Mouse (Mus musculus): Measurements from ENCODE around the gene Cramp1l. TPM values are rescaled to one million over a fixed set of nuclear protein-coding genes. Genes with fewer than 3 reads are reported as not detected.

Gene Cramp1l
- polyA plus RNA-seq, 1 experiment from 2014 or later: 6.8 TPM

- Histone ChIP-seq H3K27ac (replicated peaks) (peak overlapping the region; percentile 98), H3K36me3 (peaks cover 45% of the 10 kb centered on the region), H3K27me3 (ENCODE audit: low read depth, poor library complexity, severe bottlenecking) (no peaks in the 10 kb centered on the region), H3K9me3 (replicated peaks) (no peaks in the 10 kb centered on the region), H3K4me3 (peak overlapping the region; percentile 99), H3K4me1 (peaks cover 27% of the 10 kb centered on the region)
- WGBS: under 1% methylated on average over 39 of the region's 39 CpGs
- DNase-seq (ENCODE audit: low spot score): peak; percentile 55
These were observed 582 bp downstream of the Cramp1l start for GRCm38 (mm10) chr17:25014841-25015570.

- WGBS: under 1% methylated on average over 78 of the region's 81 CpGs
- Histone ChIP-seq H3K27ac (replicated peaks) (peak overlapping the region; percentile 98), H3K9me3 (replicated peaks) (no peaks in the 10 kb centered on the region), H3K27me3 (ENCODE audit: low read depth, poor library complexity, severe bottlenecking) (no peaks in the 10 kb centered on the region), H3K36me3 (peaks cover 45% of the 10 kb centered on the region), H3K4me3 (peak overlapping the region; percentile 99), H3K4me1 (peaks cover 27% of the 10 kb centered on the region)
- DNase-seq (ENCODE audit: low spot score): peak; percentile 61
These were observed 1.7 kb downstream of the Cramp1l start for GRCm38 (mm10) chr17:25013606-25014501.

- Histone ChIP-seq H3K27me3 (ENCODE audit: low read depth, poor library complexity, severe bottlenecking) (no peaks in the 10 kb centered on the region), H3K36me3 (peaks cover 98% of the 10 kb centered on the region)
These were observed 8.1 kb downstream of the Cramp1l start for GRCm38 (mm10) chr17:25007480-25007879.

GRCm38 (mm10) chr17:25005102-25005501 is 10.5 kb downstream of the Cramp1l start:
- 92% methylated on average over 3 of the region's 3 CpGs for WGBS
- Histone ChIP-seq H3K27ac (replicated peaks) (no peak overlapping the region), H3K4me1 (no peaks in the 10 kb centered on the region), H3K36me3 (peaks cover 98% of the 10 kb centered on the region), H3K4me3 (no peak overlapping the region), H3K9me3 (replicated peaks) (no peaks in the 10 kb centered on the region), H3K27me3 (ENCODE audit: low read depth, poor library complexity, severe bottlenecking) (no peaks in the 10 kb centered on the region)
- DNase-seq (ENCODE audit: low spot score): no peak

More at GRCm38 (mm10) chr17:25007480-25007879, 8.1 kb downstream of the Cramp1l start:
- Histone ChIP-seq H3K4me3 (no peak overlapping the region), H3K4me1 (0 out of 2 replicates have a peak, but pooled peaks cover under 1% of the 10 kb centered on the region), H3K9me3 (replicated peaks) (no peaks in the 10 kb centered on the region), H3K27ac (replicated peaks) (no peak overlapping the region)
- DNase-seq (ENCODE audit: low spot score): no peak

GRCm38 (mm10) chr17:24994721-24995120 is 20.9 kb downstream of the Cramp1l start:
- Histone ChIP-seq H3K27ac (replicated peaks) (no peak overlapping the region), H3K27me3 (ENCODE audit: low read depth, poor library complexity, severe bottlenecking) (no peaks in the 10 kb centered on the region), H3K9me3 (replicated peaks) (no peaks in the 10 kb centered on the region), H3K4me3 (no peak overlapping the region), H3K36me3 (peaks cover 100% of the 10 kb centered on the region), H3K4me1 (no peaks in the 10 kb centered on the region)
- no peak for DNase-seq (ENCODE audit: low spot score)
- 93% methylated on average over 6 of the region's 6 CpGs for WGBS

- Histone ChIP-seq H3K36me3 (peaks cover 100% of the 10 kb centered on the region), H3K4me1 (no peaks in the 10 kb centered on the region), H3K27me3 (ENCODE audit: low read depth, poor library complexity, severe bottlenecking) (no peaks in the 10 kb centered on the region), H3K27ac (replicated peaks) (no peak overlapping the region), H3K4me3 (no peak overlapping the region), H3K9me3 (replicated peaks) (no peaks in the 10 kb centered on the region)
- no peak for DNase-seq (ENCODE audit: low spot score)
- WGBS: 95% methylated on average over 6 of the region's 6 CpGs
These were observed 28.4 kb downstream of the Cramp1l start for GRCm38 (mm10) chr17:24987221-24987620.

- Histone ChIP-seq H3K4me3 (peak overlapping the region; percentile 94), H3K9me3 (replicated peaks) (no peaks in the 10 kb centered on the region), H3K4me1 (peaks cover 23% of the 10 kb centered on the region), H3K36me3 (peaks cover 64% of the 10 kb centered on the region), H3K27ac (replicated peaks) (peak overlapping the region; percentile 98; the same call in 1 of the 2 replicates), H3K27me3 (ENCODE audit: low read depth, poor library complexity, severe bottlenecking) (no peaks in the 10 kb centered on the region)
- 17% methylated on average over 21 of the region's 21 CpGs for WGBS
- DNase-seq (ENCODE audit: low spot score): no peak
These were observed 54.5 kb downstream of the Cramp1l start for GRCm38 (mm10) chr17:24960852-24961715.

GRCm38 (mm10) chr17:24960135-24960851 is 55.3 kb downstream of the Cramp1l start, which contains the start of gene Jpt2:
Gene Jpt2, minus strand, starts transcription at chr17:24960689.
- H3K36me3 ChIP-seq: peaks cover 64% of the 10 kb centered on the region
- WGBS: under 1% methylated on average over 59 of the region's 59 CpGs
- H3K4me1 ChIP-seq: peaks cover 23% of the 10 kb centered on the region
- H3K27me3 ChIP-seq (ENCODE audit: low read depth, poor library complexity, severe bottlenecking): no peaks in the 10 kb centered on the region
- H3K27ac ChIP-seq (replicated peaks): peak within 1 kb of the TSS; percentile 98
- peak within 1 kb of the TSS; percentile 94 for H3K4me3 ChIP-seq
- DNase-seq (ENCODE audit: low spot score): peak; percentile 99
- H3K9me3 ChIP-seq (replicated peaks): no peaks in the 10 kb centered on the region

- H3K36me3 ChIP-seq: peaks cover 64% of the 10 kb centered on the region
These were observed 56.2 kb downstream of the Cramp1l start for GRCm38 (mm10) chr17:24959371-24959770.

GRCm38 (mm10) chr17:24953291-24953690 is 62.3 kb downstream of the Cramp1l start:
- Histone ChIP-seq H3K4me3 (no peak overlapping the region), H3K27me3 (ENCODE audit: low read depth, poor library complexity, severe bottlenecking) (no peaks in the 10 kb centered on the region), H3K4me1 (no peaks in the 10 kb centered on the region), H3K27ac (replicated peaks) (no peak overlapping the region), H3K9me3 (replicated peaks) (no peaks in the 10 kb centered on the region), H3K36me3 (peaks cover 96% of the 10 kb centered on the region)
- no peak for DNase-seq (ENCODE audit: low spot score)
- 94% methylated on average over 2 of the region's 2 CpGs for WGBS

More at GRCm38 (mm10) chr17:24959371-24959770, 56.2 kb downstream of the Cramp1l start:
- Histone ChIP-seq H3K4me3 (peak overlapping the region; percentile 94), H3K4me1 (peaks cover 23% of the 10 kb centered on the region), H3K9me3 (replicated peaks) (no peaks in the 10 kb centered on the region), H3K27me3 (ENCODE audit: low read depth, poor library complexity, severe bottlenecking) (no peaks in the 10 kb centered on the region), H3K27ac (replicated peaks) (peak overlapping the region; percentile 98)
- WGBS: 60% methylated on average over 8 of the region's 8 CpGs
- DNase-seq (ENCODE audit: low spot score): no peak

GRCm38 (mm10) chr17:24950671-24951070 is 64.9 kb downstream of the Cramp1l start:
- no peak overlapping the region for H3K27ac ChIP-seq (replicated peaks)
- no peaks in the 10 kb centered on the region for H3K9me3 ChIP-seq (replicated peaks)
- no peak for DNase-seq (ENCODE audit: low spot score)
- no peak overlapping the region for H3K4me3 ChIP-seq
- H3K36me3 ChIP-seq: peaks cover 99% of the 10 kb centered on the region
- no peaks in the 10 kb centered on the region for H3K27me3 ChIP-seq (ENCODE audit: low read depth, poor library complexity, severe bottlenecking)
- WGBS: 84% methylated on average over 2 of the region's 2 CpGs
- no peaks in the 10 kb centered on the region for H3K4me1 ChIP-seq

Data from midbrain, embryonic 10.5 days (tissue).